Mouse (Mus musculus) left cerebral cortex, postnatal 10 days (tissue): ENCODE data around the gene Olfr545. TPM values are rescaled to one million over a fixed set of nuclear protein-coding genes. Genes with fewer than 3 reads are reported as not detected.
"Not testable (repeated sequence)": the region's sequence is repeated elsewhere in the genome, so short reads cannot be mapped to it uniquely, and the experiment has no call there.

Experiments
- DNase-seq, 2 experiments: peaks; one replicate each; pipeline ENCODE4 v3.0.0; 2021 to 2022; ENCODE audit warnings: low spot score in 2 of 2, mixed read lengths in 1 of 2; ENCODE audit errors: extremely low spot score in 1 of 2
- intact Hi-C: fragments of 180-260 bp; cut with DNase I; formaldehyde crosslinking; loops from one replicate; pipeline ENCODE4 v1.15.1; 2025
- total RNA-seq, 2 experiments: library from RNA; stranded (reverse); gene quantifications; 2 replicates each; pipeline ENCODE4 v1.2.3; 2021

Gene Olfr545
- not detected for total RNA-seq

DNA sequence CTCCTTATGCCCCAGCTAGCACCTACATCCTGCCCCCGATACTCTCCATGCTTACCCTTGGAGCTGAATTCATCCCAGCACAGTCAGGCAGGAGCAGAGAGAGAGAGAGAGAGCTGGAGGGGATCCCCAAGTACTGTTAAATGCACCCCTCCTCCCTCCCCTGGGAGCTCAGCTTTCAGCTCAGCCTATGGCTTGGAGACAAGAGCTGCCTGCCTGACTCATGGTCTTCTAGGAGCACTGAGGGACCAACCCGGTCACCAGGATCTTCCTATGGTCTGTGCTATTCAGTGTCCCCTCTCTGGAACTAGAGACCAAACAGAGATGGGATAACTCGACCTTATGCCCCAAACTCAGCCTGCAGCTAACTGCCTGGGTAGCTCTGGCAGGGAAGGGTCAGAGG is at the start of gene Olfr545:
Olfr545 (minus strand) TSS at position 101 of the 400 bp plus-strand sequence.
- intact Hi-C loops = no loop called here
- DNase-seq = no peak

GRCm38 (mm10) chr7:102541251-102541650 is 41.9 kb upstream of the Olfr545 start:
- DNase-seq = no peak
- intact Hi-C loops = no loop called here

- DNase-seq = no peak
- intact Hi-C loops = no loop called here
Measured at GRCm38 (mm10) chr7:102540596-102540995, 41.2 kb upstream of the Olfr545 start, which contains the start of gene Olfr548-ps1. Gene Olfr548-ps1, plus strand, starts transcription at chr7:102540896.

DNA sequence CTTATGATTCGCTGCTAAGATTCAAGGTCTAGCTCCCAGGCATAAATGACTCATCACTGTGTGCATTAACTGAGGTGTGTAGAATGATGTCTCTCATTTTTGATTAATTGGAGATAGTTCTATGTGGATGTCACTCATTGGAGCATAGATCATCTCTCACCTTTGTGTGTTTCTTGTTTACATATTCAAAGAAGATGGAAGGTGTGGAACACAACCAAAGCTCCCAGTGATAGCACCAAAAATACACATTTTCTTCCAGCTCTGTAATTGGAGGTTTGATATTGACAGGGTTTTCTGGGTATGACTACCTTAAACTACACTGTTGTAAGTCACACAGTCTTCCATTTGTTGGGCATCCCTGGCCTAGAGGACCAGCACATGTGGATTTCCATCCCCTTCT is 35.1 kb upstream of the Olfr545 start, which contains the start of gene Olfr547:
Olfr547 (plus strand) TSS at position 301 of the 400 bp plus-strand sequence.
- no peak for DNase-seq
- intact Hi-C loops = no loop called here

DNA sequence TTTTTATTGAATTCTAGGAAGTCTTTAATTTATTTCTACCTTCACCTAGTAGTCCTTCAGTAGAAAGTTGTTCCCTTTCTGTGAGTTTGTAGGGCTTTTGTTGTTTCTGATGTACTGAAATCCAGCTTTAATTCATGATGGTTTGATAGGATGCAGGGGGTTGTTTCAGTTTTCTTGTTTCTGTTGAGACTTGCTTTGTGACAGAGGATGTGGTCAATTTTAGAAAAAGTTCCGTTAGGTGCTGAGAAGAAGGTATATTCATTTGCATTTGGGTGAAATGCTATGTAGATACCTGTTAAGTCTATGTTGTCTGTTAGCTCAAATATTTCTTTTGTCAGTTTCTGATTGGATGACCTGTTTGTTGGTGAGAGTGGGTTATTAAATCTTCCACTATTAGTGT is 29.7 kb upstream of the Olfr545 start:
- intact Hi-C loops = no loop called here

GRCm38 (mm10) chr7:102517051-102517335 is 17.6 kb upstream of the Olfr545 start:
- peak in 1 of 2 experiments; percentile 11 for DNase-seq
- intact Hi-C loops = loop anchor here (10.0 kb wide), 2 partner anchors 168 to 608 kb away; partner anchors contain the start of genes Olfr586 and Trim68

More for the DNA sequence above, 29.7 kb upstream of the Olfr545 start:
- no peak for DNase-seq

GRCm38 (mm10) chr7:102516261-102517050 is 17.1 kb upstream of the Olfr545 start:
- intact Hi-C loops = loop anchor here (10.0 kb wide), 2 partner anchors 168 to 608 kb away; partner anchors contain the start of genes Olfr586 and Trim68
- peak in 1 of 2 experiments; percentile 37 for DNase-seq

GRCm38 (mm10) chr7:102514144-102514543 is 14.8 kb upstream of the Olfr545 start:
- no peak for DNase-seq
- intact Hi-C loops = loop anchor here (5.0 to 10.0 kb wide), 4 partner anchors 171 to 1358 kb away; partner anchors contain the start of genes Olfr571, Olfr586 and Trim68

GRCm38 (mm10) chr7:102512814-102513435 is 13.6 kb upstream of the Olfr545 start:
- DNase-seq = peak; percentile 75 to 90
- intact Hi-C loops = loop anchor here (5.0 to 10.0 kb wide), 4 partner anchors 172 to 1359 kb away; partner anchors contain the start of genes Olfr571, Olfr586 and Trim68

GRCm38 (mm10) chr7:102511927-102512326 is 12.6 kb upstream of the Olfr545 start:
- intact Hi-C loops = loop anchor here (5.0 to 10.0 kb wide), 4 partner anchors 173 to 1360 kb away; partner anchors contain the start of genes Olfr571, Olfr586 and Trim68
- DNase-seq = no peak

GRCm38 (mm10) chr7:102509726-102510125 is 10.4 kb upstream of the Olfr545 start:
- intact Hi-C loops = loop anchor here (5.0 to 10.0 kb wide), 5 partner anchors 128 to 1363 kb away; partner anchors contain the start of genes Olfr554, Olfr571, Olfr586 and Trim68
- no peak for DNase-seq

GRCm38 (mm10) chr7:102508666-102509065 is 9.3 kb upstream of the Olfr545 start:
- DNase-seq = no peak
- intact Hi-C loops = loop anchor here (5.0 kb wide), 1 partner anchor 129 kb away; the partner anchor contains the start of gene Olfr554

DNA sequence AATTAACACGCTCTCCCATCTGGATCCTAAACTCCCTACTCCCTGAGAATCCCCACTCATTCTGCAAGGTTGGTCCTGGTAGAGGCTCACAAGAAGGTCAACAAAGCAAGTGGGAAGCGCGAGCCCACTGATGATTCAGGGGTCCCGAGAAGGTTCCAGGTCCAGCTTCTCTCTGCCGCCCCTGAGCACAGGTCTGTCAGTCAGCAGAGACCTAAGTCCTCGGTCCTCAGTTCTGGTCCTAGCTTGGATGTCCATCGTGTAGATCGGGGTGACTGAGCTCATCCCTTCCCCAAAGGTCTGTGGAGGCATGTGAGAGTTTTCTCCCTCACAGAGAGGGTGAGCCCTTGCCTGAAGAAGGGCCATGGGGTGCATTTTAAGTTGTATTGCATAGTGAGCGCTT is 8.7 kb upstream of the Olfr545 start:
- intact Hi-C loops = loop anchor here (5.0 kb wide), 1 partner anchor 129 kb away; the partner anchor contains the start of gene Olfr554
- DNase-seq = no peak

- peak; percentile 71 to 72 for DNase-seq
- intact Hi-C loops = loop anchor here (5.0 kb wide), 1 partner anchor 130 kb away; the partner anchor contains the start of gene Olfr554
Measured at GRCm38 (mm10) chr7:102506848-102507247, 7.5 kb upstream of the Olfr545 start.

DNA sequence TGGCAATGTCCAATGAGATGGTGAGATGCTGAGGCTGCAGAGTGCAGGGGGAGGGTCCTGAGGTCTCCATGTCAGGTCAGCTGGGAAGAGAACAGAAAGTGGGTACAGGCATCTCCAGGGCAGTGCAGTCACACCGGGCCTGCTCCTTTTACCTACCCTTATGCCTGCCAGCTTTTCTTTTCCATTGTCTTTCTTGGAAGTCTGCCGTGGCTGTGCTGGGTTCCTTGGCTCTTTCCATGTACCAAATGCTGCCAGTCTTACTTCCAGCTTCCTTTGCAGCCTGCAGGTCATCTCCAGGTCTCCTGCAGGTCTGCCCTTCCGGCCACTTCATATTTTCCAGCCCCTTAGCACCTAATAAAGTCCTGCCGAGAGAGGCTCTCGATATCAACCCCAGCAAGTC is 2.6 kb upstream of the Olfr545 start:
- DNase-seq = no peak
- intact Hi-C loops = no loop called here

DNA sequence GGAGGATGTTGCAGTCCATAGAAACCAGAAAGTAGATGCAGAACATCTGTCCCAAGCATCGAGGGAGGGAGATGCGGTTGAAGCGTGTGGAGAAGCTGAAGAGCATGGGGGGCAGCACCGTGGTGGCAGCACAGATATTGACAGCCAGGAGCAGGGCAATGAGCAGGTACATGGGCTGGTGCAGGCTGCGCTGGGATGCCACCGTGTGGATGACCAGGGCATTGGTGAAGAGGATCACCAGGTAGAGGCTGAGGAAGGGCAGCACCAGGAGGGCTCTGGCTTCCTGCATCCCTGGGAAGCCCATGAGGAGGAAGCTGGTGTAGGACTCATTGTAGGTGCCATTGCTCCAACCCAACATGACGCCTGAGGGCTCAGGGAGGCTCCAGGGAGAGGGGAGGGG is 5.0 kb downstream of the Olfr545 start:
- intact Hi-C loops, DNase-seq: not testable (repeated sequence)

DNA sequence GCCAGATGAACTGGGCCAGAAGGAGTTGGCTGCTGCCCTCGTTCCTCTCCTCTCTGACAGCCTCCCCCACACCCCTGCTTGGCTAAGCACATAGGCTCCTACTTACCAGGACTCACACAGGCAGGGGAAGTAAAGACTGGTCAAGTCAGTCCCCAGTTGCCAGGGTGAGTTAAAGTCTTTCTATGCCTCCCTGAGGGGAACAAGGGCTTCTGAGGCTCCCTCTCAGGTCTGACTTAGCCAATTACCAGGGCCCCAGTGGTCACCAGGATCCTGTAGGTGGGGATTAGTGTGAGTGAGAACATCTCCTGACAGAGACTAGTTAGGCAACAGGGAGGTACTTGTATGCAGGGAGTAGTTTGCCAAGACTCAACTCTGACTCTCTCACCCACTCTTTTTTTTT is 11.2 kb downstream of the Olfr545 start, which contains the start of gene Olfr544:
Olfr544 (minus strand) TSS at position 153 of the 400 bp plus-strand sequence.
- DNase-seq = no peak
- intact Hi-C loops = no loop called here

DNA sequence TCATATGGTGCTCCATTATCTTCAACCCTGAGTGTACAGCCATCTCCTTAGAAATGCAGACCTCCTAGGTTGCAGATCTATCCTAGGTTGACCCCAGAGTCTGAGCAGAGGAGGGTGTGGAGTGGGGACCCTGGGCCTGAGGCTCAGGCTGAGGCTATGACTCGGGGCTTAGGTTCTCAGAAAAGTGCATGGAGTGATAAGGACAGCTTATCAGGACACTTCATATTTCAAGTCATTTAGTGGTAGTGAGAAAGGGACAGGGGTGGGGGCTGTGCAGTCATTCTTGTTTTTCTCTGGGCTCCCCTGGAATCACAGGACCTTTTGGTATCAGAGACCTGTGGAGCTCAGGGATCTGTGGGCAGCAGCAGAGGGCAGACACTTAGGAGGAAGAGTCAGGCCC is 13.3 kb downstream of the Olfr545 start:
- intact Hi-C loops = no loop called here
- DNase-seq = no peak

DNA sequence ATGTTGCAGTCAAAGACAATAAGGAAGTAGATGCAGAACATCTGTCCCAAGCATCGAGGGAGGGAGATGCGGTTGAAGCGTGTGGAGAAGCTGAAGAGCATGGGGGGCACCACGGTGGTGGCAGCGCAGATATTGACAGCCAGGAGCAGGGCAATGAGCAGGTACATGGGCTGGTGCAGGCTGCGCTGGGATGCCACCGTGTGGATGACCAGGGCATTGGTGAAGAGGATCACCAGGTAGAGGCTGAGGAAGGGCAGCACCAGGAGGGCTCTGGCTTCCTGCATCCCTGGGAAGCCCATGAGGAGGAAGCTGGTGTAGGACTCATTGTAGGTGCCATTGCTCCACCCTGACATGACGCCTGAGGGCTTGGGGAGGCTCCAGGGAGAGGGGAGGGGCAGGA is 14.6 kb downstream of the Olfr545 start:
- DNase-seq, intact Hi-C loops: not testable (repeated sequence)
